Mouse (Mus musculus) limb, embryonic 14.5 days (tissue): ENCODE results near the gene Rbm19. TPM values are rescaled to one million over a fixed set of nuclear protein-coding genes. Genes with fewer than 3 reads are reported as not detected.

Experiments
- ATAC-seq: fragments of 200-750 bp; cut with Nextera tagmentation; 2 replicates; pipeline ENCODE4 v1.8.0; 2017; ENCODE audit warnings: low read depth, moderate number of reproducible peaks, moderate TSS enrichment; ENCODE audit not compliant: low FRiP score
- DNase-seq: peaks from one replicate; pipeline ENCODE4 v3.0.0-alpha.2; 2015; ENCODE audit warnings: low spot score
- H3K27ac ChIP-seq: fragments of 300-500 bp; sonication (generic); replicated peaks from 2 replicates; pipeline ENCODE4 v1.5.1; 2014; ENCODE audit warnings: low read depth, mild to moderate bottlenecking, low read length, moderate library complexity, mixed read lengths
- H3K27me3 ChIP-seq: fragments of 300-500 bp; sonication (generic); 2 replicates; pipeline ENCODE4 v1.6.1; 2014; ENCODE audit warnings: low read length, mixed read lengths; ENCODE audit not compliant: control insufficient read depth, insufficient read depth
- H3K36me3 ChIP-seq: fragments of 300-500 bp; sonication (generic); 2 replicates; pipeline ENCODE4 v1.6.1; 2014; ENCODE audit warnings: mild to moderate bottlenecking, low read length, moderate library complexity, mixed read lengths; ENCODE audit not compliant: control insufficient read depth, insufficient read depth
- H3K4me1 ChIP-seq: fragments of 300-500 bp; sonication (generic); 2 replicates; pipeline ENCODE4 v1.6.1; 2014; ENCODE audit warnings: antibody characterized with exemption, low read length, mixed read lengths; ENCODE audit not compliant: control insufficient read depth, insufficient read depth
- H3K4me2 ChIP-seq: fragments of 300-500 bp; sonication (generic); replicated peaks from 2 replicates; pipeline ENCODE4 v1.6.1; 2014; ENCODE audit warnings: low read depth, mild to moderate bottlenecking, low read length, moderate library complexity; ENCODE audit not compliant: severe bottlenecking
- H3K4me3 ChIP-seq: fragments of 300-500 bp; sonication (generic); replicated peaks from 2 replicates; pipeline ENCODE4 v1.5.1; 2014; ENCODE audit warnings: low read length
- H3K9ac ChIP-seq: fragments of 300-500 bp; sonication (generic); 2 replicates; pipeline ENCODE4 v1.6.1; 2014; ENCODE audit warnings: mild to moderate bottlenecking, low read depth, low read length, moderate library complexity; ENCODE audit not compliant: severe bottlenecking
- H3K9me3 ChIP-seq: fragments of 300-500 bp; sonication (generic); 2 replicates; pipeline ENCODE4 v1.6.1; 2016; ENCODE audit warnings: low read length; ENCODE audit not compliant: control insufficient read depth
- POLR2A ChIP-seq: fragments of 200-500 bp; IDR thresholded peaks from 2 replicates; pipeline ENCODE4 v1.8.0; 2012; ENCODE audit warnings: inconsistent platforms, mild to moderate bottlenecking, moderate library complexity, borderline replicate concordance; ENCODE audit not compliant: insufficient read depth, insufficient read length; ENCODE audit errors: extremely low read depth
- WGBS: fragments of 180-500 bp; shearing (Covaris S2); extraction: QIAGEN DNeasy Blood & Tissue Kit; methylation state at CpG from one replicate; pipeline ENCODE4 v1.1.7; 2014; 5-methylcytosine and 5-hydroxymethylcytosine counted together
- polyA plus RNA-seq, 2 experiments: library from polyadenylated mRNA; depleted of rRNA in 1 of 2; stranded (reverse) in 1 of 2; unstranded in 1 of 2; fragments of >200 nt; fragmentation: Nextera tagmentation in 1 of 2; extraction: Ambion mirVana in 1 of 2; gene quantifications; 2 replicates each; pipeline versions ENCODE4 v1.2.1 to v1.2.3; 2012 to 2014

The Rbm19 gene
- polyA plus RNA-seq (2012; rRNA removed) (11.6 and 13.9 TPM in 2 replicates), polyA plus RNA-seq (2014; fragmentation: Nextera tagmentation; extraction: Ambion mirVana) (16.7 and 19.8 TPM in 2 replicates)

GRCm38 (mm10) chr5:120116261-120117050 lies at the start of gene Rbm19:
Gene Rbm19 (plus strand): TSS chr5:120116465.
- Histone ChIP-seq H3K27me3 (no peaks in the 10 kb centered on the region), H3K4me2 (peak within 1 kb of the TSS; percentile 90), H3K9me3 (no peaks in the 10 kb centered on the region), H3K4me3 (peak within 1 kb of the TSS; percentile 59), H3K9ac (peak within 1 kb of the TSS; percentile 57), H3K4me1 (no peaks in the 10 kb centered on the region), H3K27ac (no peak within 1 kb of the TSS; the same call in 1 of the 2 replicates), H3K36me3 (peaks cover 29% of the 10 kb centered on the region)
- peak; percentile 88 for DNase-seq
- ATAC-seq, result peak; percentile 95
- WGBS, result under 1% methylated on average over 46 of the region's 46 CpGs
- peak; percentile 62; the same call in 1 of the 2 replicates for TF ChIP-seq POLR2A

GRCm38 (mm10) chr5:120067266-120067665 lies 49.0 kb upstream of the Rbm19 start:
- no peak overlapping the region for H3K27ac ChIP-seq
- DNase-seq, result no peak
- H3K9ac ChIP-seq, result no peak overlapping the region
- no peak for TF ChIP-seq POLR2A
- no peaks in the 10 kb centered on the region for H3K36me3 ChIP-seq
- H3K9me3 ChIP-seq, result no peaks in the 10 kb centered on the region
- H3K4me1 ChIP-seq, result no peaks in the 10 kb centered on the region
- no peak for ATAC-seq
- WGBS, result 19% methylated on average over 6 of the region's 6 CpGs
- no peaks in the 10 kb centered on the region for H3K27me3 ChIP-seq
- H3K4me2 ChIP-seq, result no peak overlapping the region
- H3K4me3 ChIP-seq, result no peak overlapping the region

DNA sequence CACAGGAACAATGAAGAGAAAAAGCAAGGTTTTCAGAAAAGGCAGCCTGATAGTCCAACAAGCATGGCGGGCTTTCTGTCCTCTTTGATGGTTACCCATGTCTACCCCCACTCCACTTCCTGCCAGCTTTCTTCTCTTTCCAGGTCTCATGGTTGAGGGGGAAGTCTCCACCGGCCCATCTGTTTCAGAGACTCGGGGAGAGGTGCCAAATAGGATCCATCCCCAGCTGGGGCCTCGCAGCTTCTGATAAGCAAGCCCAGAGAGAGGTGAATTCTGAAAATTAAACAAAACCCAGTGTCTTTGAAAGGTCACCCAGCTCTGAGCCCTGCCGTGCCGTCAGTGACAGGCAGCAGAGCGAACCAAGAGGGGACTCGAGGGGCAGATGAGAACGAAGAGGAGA lies 42.2 kb upstream of the Rbm19 start:
- no peak overlapping the region for H3K9ac ChIP-seq
- no peaks in the 10 kb centered on the region for H3K36me3 ChIP-seq
- no peaks in the 10 kb centered on the region for H3K9me3 ChIP-seq
- DNase-seq (no peak), ATAC-seq (no peak)
- no peaks in the 10 kb centered on the region for H3K27me3 ChIP-seq
- H3K27ac ChIP-seq, result no peak overlapping the region
- no peak overlapping the region for H3K4me3 ChIP-seq
- 50% methylated on average over 9 of the region's 9 CpGs for WGBS
- no peaks in the 10 kb centered on the region for H3K4me1 ChIP-seq
- TF ChIP-seq POLR2A, result no peak
- H3K4me2 ChIP-seq, result no peak overlapping the region

DNA sequence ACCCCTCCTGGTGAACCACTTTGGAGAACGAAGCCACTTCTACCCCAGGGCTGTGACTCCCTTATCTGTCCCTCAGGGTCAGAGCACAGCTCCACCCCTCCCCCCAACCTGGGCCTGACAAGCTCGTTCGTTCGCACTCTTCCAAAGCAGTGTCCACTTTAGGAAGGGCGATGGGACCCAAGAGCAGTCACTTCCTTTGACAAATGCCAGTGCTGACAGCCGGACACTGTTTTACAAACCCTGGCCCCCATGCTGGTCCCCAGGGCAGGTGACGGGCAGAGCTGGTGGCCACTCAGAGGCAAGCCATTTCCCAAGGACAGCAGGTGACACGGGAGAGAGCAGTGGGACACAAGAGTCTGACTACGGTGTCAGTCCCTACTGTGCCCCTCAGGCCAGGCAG lies 36.2 kb upstream of the Rbm19 start:
- Histone ChIP-seq H3K4me2 (no peak overlapping the region), H3K4me3 (no peak overlapping the region), H3K9me3 (no peaks in the 10 kb centered on the region), H3K9ac (no peak overlapping the region), H3K27ac (no peak overlapping the region), H3K4me1 (no peaks in the 10 kb centered on the region), H3K27me3 (no peaks in the 10 kb centered on the region), H3K36me3 (no peaks in the 10 kb centered on the region)
- WGBS, result 43% methylated on average over 9 of the region's 9 CpGs
- no peak for ATAC-seq
- no peak for TF ChIP-seq POLR2A
- no peak for DNase-seq

GRCm38 (mm10) chr5:120080468-120080867 lies 35.8 kb upstream of the Rbm19 start:
- Histone ChIP-seq H3K9ac (no peak overlapping the region), H3K4me1 (no peaks in the 10 kb centered on the region), H3K27me3 (no peaks in the 10 kb centered on the region), H3K4me3 (no peak overlapping the region), H3K9me3 (no peaks in the 10 kb centered on the region), H3K36me3 (no peaks in the 10 kb centered on the region), H3K27ac (no peak overlapping the region), H3K4me2 (no peak overlapping the region)
- DNase-seq (no peak), ATAC-seq (no peak)
- TF ChIP-seq POLR2A, result no peak
- 78% methylated on average over 6 of the region's 6 CpGs for WGBS
